ENCODE assay signal across 8 mouse cellular contexts in the genomic region with DNA sequence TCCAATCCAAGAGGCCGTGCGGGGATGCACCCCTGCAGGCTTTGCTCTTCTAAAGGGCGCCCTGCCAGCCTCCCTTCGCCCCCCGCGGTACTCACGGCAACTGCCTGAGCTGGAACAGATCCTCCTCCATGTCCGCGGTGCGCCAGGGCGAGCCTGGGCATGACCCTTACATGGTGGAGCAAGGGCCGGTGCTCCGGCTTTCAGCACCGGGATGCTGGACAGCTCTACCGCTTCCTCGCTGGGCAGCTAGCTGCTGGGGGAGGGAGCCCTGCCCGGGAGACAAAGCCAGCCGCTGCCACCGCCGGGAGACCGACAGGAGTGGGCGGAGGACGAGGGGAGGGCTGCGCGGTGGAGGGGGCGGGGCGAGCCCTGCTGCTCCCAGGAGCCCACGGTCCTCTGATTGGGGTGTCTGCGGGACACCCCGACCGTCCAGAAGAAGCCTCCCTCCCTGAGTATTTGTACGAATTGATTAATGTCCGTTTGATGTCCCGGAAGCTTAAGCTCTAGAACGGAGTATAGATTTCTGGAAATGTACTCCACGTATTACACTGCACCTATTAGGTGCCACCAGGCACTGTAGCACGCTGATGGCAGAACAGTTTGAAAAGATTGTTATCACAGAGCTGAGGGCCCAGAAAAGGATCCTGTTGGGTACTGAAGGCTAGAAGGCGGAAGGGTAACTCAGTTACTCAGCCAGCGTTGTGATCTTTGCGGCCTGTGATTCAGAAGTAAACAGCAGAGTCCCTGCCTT. TPM values are rescaled to one million over a fixed set of nuclear protein-coding genes. Genes with fewer than 3 reads are reported as not detected.
DNase-seq lines count a peak whose midpoint lies in the region; ATAC-seq lines count a peak whose summit lies in the region.

A gene (minus strand): TSS at position 514 of the 751 bp plus-strand sequence.

- 2% methylated on average over 40 of the region's 40 CpGs for WGBS in forebrain, embryonic 10.5 days
- WGBS in heart, embryonic 16.5 days: 2% methylated on average over 40 of the region's 40 CpGs
- 3% methylated on average over 40 of the region's 40 CpGs for whole genome bisulfite sequencing in liver, embryonic 12.5 days (ENCODE audit: insufficient replicate concordance)

- no peaks in the 10 kb centered on the region for H3K9me3 ChIP-seq in forebrain, embryonic 10.5 days
- H3K9me3 ChIP-seq in heart, embryonic 16.5 days (replicated peaks; ENCODE audit: control insufficient read depth, low read length): no peaks in the 10 kb centered on the region
- H3K9me3 ChIP-seq in liver, embryonic 12.5 days (replicated peaks): no peaks in the 10 kb centered on the region

- peak within 1 kb of the TSS; percentile 80 for H3K27ac ChIP-seq in forebrain, embryonic 10.5 days
- no peak within 1 kb of the TSS for H3K27ac ChIP-seq in heart, embryonic 16.5 days (ENCODE audit: low read length)
- H3K27ac ChIP-seq in liver, embryonic 12.5 days: no peak within 1 kb of the TSS

- peak within 1 kb of the TSS; percentile 52 for H3K4me3 ChIP-seq in forebrain, embryonic 10.5 days
- peak within 1 kb of the TSS; percentile 22 for H3K4me3 ChIP-seq in heart, embryonic 16.5 days (ENCODE audit: low read length)
- no peak within 1 kb of the TSS; the same call in 1 of the 2 replicates for H3K4me3 ChIP-seq in liver, embryonic 12.5 days

- 0 out of 2 replicates have a peak, but pooled peaks have one; percentile 32 for ATAC-seq in heart, embryonic 16.5 days (replicated peaks; ENCODE audit: extremely low read depth, insufficient read depth, low FRiP score)
- ATAC-seq in liver, embryonic 12.5 days: no peak

- no peak within 1 kb of the TSS for H3K9ac ChIP-seq in heart, embryonic 16.5 days (ENCODE audit: low read length)
- no peak within 1 kb of the TSS for H3K9ac ChIP-seq in liver, embryonic 12.5 days

- H3K4me1 ChIP-seq in forebrain, embryonic 10.5 days: peaks cover 16% of the 10 kb centered on the region
- H3K4me1 ChIP-seq in heart, embryonic 16.5 days (ENCODE audit: control insufficient read depth, insufficient read depth, low read length): peaks cover 4% of the 10 kb centered on the region
- H3K4me1 ChIP-seq in liver, embryonic 12.5 days: peaks cover 5% of the 10 kb centered on the region; the same call in 1 of the 2 replicates

- no peaks in the 10 kb centered on the region for H3K36me3 ChIP-seq in forebrain, embryonic 10.5 days (replicated peaks)
- no peaks in the 10 kb centered on the region for H3K36me3 ChIP-seq in heart, embryonic 16.5 days (ENCODE audit: control insufficient read depth, insufficient read depth)
- H3K36me3 ChIP-seq in liver, embryonic 12.5 days: no peaks in the 10 kb centered on the region

- H3K27me3 ChIP-seq in forebrain, embryonic 10.5 days (ENCODE audit: poor library complexity, severe bottlenecking): peaks cover 7% of the 10 kb centered on the region; the same call in 1 of the 2 replicates
- H3K27me3 ChIP-seq in heart, embryonic 16.5 days (ENCODE audit: control insufficient read depth, insufficient read depth, low read length): peaks cover 11% of the 10 kb centered on the region
- H3K27me3 ChIP-seq in liver, embryonic 12.5 days (replicated peaks): peaks cover 64% of the 10 kb centered on the region

- peak within 1 kb of the TSS; percentile 55 for H3K4me2 ChIP-seq in heart, embryonic 16.5 days (ENCODE audit: low read depth, low read length)
- H3K4me2 ChIP-seq in liver, embryonic 12.5 days: peak within 1 kb of the TSS; percentile 46

- DNase-seq in 3T3-L1 (ENCODE audit: low read depth, low spot score): peak; percentile 69
- DNase-seq in brain, embryonic 18.5 days (ENCODE audit: low read depth, low spot score): peak; percentile 58
- DNase-seq in forebrain, embryonic 10.5 days (ENCODE audit: extremely low spot score, low spot score): peak; percentile 82
- DNase-seq in kidney, postnatal 14 days: peak; percentile 86
- peak; percentile 88 for DNase-seq in neural tube, embryonic 10.5 days (ENCODE audit: extremely low spot score, low spot score)
- DNase-seq in testis, postnatal 14 days (ENCODE audit: low spot score): peak; percentile 79

RNA-seq across cellular contexts. Expression of the gene that starts here (rescaled TPM):
- polyA plus RNA-seq in forebrain, embryonic 10.5 days (2016; fragmentation: Nextera tagmentation; extraction: Ambion mirVana): 3.2 and 5.4 TPM in 2 replicates
- 0.14 and 0.27 TPM in 2 replicates for polyA plus RNA-seq in heart, embryonic 16.5 days (2015; fragmentation: Nextera tagmentation; extraction: Ambion mirVana)
- not detected in 2 replicates for polyA plus RNA-seq in liver, embryonic 12.5 days (2016; fragmentation: Nextera tagmentation; extraction: Ambion mirVana)

Comparison
In these comparisons a context has a peak if more than half of its experiments do, and no peak if none do; other contexts are left out.
1. Peak in ATAC-seq, H3K4me3 ChIP-seq and H3K4me2 ChIP-seq in heart, embryonic 16.5 days; RNA of the gene not detected or under 1 TPM.